Mouse (Mus musculus) fat pad, adult 2 months (tissue): Measurements from ENCODE around the gene Hist1h1b.

Source experiments
- DNase-seq: peaks from one replicate; pipeline ENCODE4 v3.0.0-alpha.2; 2011; ENCODE audit warnings: low read depth, low spot score; ENCODE audit errors: extremely low read depth

Gene Hist1h1b

DNA sequence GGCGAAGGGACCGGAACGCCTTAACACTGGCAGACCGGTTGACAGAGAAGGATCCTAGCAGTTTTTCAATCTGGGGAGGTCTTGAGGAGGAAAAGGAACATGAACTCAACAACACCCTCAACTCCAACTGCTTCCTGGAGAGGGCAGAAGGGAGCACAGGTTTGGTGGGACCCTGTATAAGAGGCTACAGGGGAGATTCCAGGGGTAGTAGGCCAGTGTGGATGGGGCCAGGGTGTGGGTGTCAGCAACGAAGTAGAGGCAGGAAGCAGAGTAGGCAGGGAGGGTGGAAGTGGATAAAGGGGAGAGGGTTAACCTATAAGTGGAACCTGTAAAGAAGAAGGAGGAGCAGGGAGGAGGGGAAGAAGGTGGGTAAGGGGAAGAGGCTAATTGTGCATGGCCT, 47.0 kb downstream of the Hist1h1b start:
- no peak for DNase-seq
